Mouse (Mus musculus) bone marrow macrophage, adult 2 months (primary cell): ENCODE data around the gene Pcca.

ENCODE experiments used
- CTCF ChIP-seq: IDR thresholded peaks from 2 replicates; pipeline ENCODE4 v1.5.1; 2012; ENCODE audit warnings: low read depth, mild to moderate bottlenecking, low read length, moderate library complexity
- POLR2A ChIP-seq: IDR thresholded peaks from 2 replicates; pipeline ENCODE4 v1.6.1; 2012; ENCODE audit warnings: mild to moderate bottlenecking, low read depth, low read length, borderline replicate concordance

DNA sequence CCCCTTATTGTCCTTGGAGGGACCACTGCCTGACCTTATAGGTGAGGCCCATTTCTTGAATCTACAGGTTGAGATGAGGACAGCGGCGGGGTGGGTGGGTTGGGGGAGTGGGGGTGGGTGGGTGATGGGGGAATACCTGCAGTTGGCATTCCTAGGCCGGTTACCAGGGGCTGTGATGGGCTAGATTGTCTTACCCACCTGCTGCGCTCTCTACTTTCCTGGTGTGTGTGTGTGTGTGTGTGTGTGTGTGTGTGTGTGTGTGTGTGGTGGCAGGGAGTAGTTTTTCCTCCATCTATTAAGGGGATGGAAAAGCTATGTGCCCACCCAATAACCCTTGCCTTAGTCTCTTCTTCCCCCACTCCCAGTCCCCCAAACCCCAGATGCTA lies 49.7 kb upstream of the Pcca start:
- no peak for TF ChIP-seq CTCF
- TF ChIP-seq POLR2A, result no peak
